Mouse (Mus musculus) heart, postnatal 0 days (tissue): ENCODE data around the gene Commd1. TPM values are rescaled to one million over a fixed set of nuclear protein-coding genes. Genes with fewer than 3 reads are reported as not detected.

Experiments used
- ATAC-seq: fragments of 200-750 bp; cut with Nextera tagmentation; 2 replicates; pipeline ENCODE4 v1.8.0; 2017; ENCODE audit warnings: low read depth, moderate number of reproducible peaks, moderate library complexity; ENCODE audit not compliant: insufficient read depth
- DNase-seq: peaks from one replicate; pipeline ENCODE4 v3.0.0-alpha.2; 2016; ENCODE audit warnings: low spot score
- H3K27ac ChIP-seq: fragments of 300-500 bp; sonication (generic); 2 replicates; pipeline ENCODE4 v1.5.1; 2014; ENCODE audit warnings: low read depth, mild to moderate bottlenecking
- H3K27me3 ChIP-seq: fragments of 300-500 bp; sonication (generic); 2 replicates; pipeline ENCODE4 v1.6.1; 2014; ENCODE audit warnings: low read length, mixed read lengths; ENCODE audit not compliant: control insufficient read depth, insufficient read depth
- H3K36me3 ChIP-seq: fragments of 300-500 bp; sonication (generic); replicated peaks from 2 replicates; pipeline ENCODE4 v1.6.1; 2014; ENCODE audit warnings: low read length, mixed read lengths; ENCODE audit not compliant: control insufficient read depth, insufficient read depth
- H3K4me1 ChIP-seq: fragments of 300-500 bp; sonication (generic); 2 replicates; pipeline ENCODE4 v1.6.1; 2014; ENCODE audit warnings: antibody characterized with exemption; ENCODE audit not compliant: control insufficient read depth, insufficient read depth
- H3K4me2 ChIP-seq: fragments of 300-500 bp; sonication (generic); 2 replicates; pipeline ENCODE4 v1.6.1; 2014; ENCODE audit warnings: low read depth, mild to moderate bottlenecking, low read length, moderate library complexity
- H3K4me3 ChIP-seq: fragments of 300-500 bp; sonication (generic); 2 replicates; pipeline ENCODE4 v1.5.1; 2014; ENCODE audit warnings: low read depth, low read length
- H3K9ac ChIP-seq: fragments of 300-500 bp; sonication (generic); replicated peaks from 2 replicates; pipeline ENCODE4 v1.6.1; 2014; ENCODE audit warnings: low read depth, low read length, mixed read lengths
- H3K9me3 ChIP-seq: fragments of 300-500 bp; sonication (generic); replicated peaks from 2 replicates; pipeline ENCODE4 v1.6.1; 2016; ENCODE audit warnings: low read length; ENCODE audit not compliant: control insufficient read depth
- CTCF ChIP-seq: IDR thresholded peaks from 2 replicates; pipeline ENCODE4 v1.5.1; 2016; ENCODE audit warnings: antibody characterized with exemption, control low read depth, low read depth
- EP300 ChIP-seq: IDR thresholded peaks from 2 replicates; pipeline ENCODE4 v1.6.1; 2016; ENCODE audit warnings: antibody characterized with exemption, low read depth
- WGBS: fragments of 180-500 bp; shearing (Covaris S2); extraction: QIAGEN DNeasy Blood & Tissue Kit; methylation state at CpG from one replicate; pipeline ENCODE4 v1.1.7; 2014; 5-methylcytosine and 5-hydroxymethylcytosine counted together
- polyA plus RNA-seq: library from polyadenylated mRNA; unstranded; fragments of >200 nt; fragmentation: Nextera tagmentation; extraction: Ambion mirVana; gene quantifications from 2 replicates; pipeline ENCODE4 v1.2.1, GENCODE M21; 2015
- total RNA-seq: library from RNA; depleted of rRNA; stranded (reverse); fragments of >200 nt; gene quantifications from 2 replicates; pipeline ENCODE4 v1.2.3, GENCODE M21; 2014; ENCODE audit warnings: low replicate concordance

Commd1 gene
- total and polyA plus RNA-seq, 2 experiments from 2014 or later, result 43.5 to 376 TPM

GRCm38 (mm10) chr11:22853477-22854157 is 128.6 kb downstream of the Commd1 start:
- DNase-seq (no peak), ATAC-seq (no peak)
- WGBS, result 52% methylated on average over 2 of the region's 2 CpGs
- H3K27me3 ChIP-seq, result no peaks in the 10 kb centered on the region
- no peak overlapping the region for H3K4me2 ChIP-seq
- no peak overlapping the region for H3K9ac ChIP-seq
- no peaks in the 10 kb centered on the region for H3K9me3 ChIP-seq
- peaks cover 29% of the 10 kb centered on the region for H3K4me1 ChIP-seq
- peak overlapping the region; percentile 26; the same call in 1 of the 2 replicates for H3K27ac ChIP-seq
- H3K36me3 ChIP-seq, result no peaks in the 10 kb centered on the region
- TF ChIP-seq EP300 (no peak), CTCF (no peak)
- H3K4me3 ChIP-seq, result no peak overlapping the region

- no peaks in the 10 kb centered on the region for H3K9me3 ChIP-seq
- no peaks in the 10 kb centered on the region for H3K27me3 ChIP-seq
- no peak overlapping the region for H3K4me3 ChIP-seq
- no peak overlapping the region for H3K4me2 ChIP-seq
- peaks cover 35% of the 10 kb centered on the region for H3K4me1 ChIP-seq
- DNase-seq (no peak), ATAC-seq (no peak)
- H3K27ac ChIP-seq, result peak overlapping the region; percentile 3; the same call in 1 of the 2 replicates
- no peaks in the 10 kb centered on the region for H3K36me3 ChIP-seq
- no peak for TF ChIP-seq CTCF
- TF ChIP-seq EP300, result no peak
- no peak overlapping the region for H3K9ac ChIP-seq
- WGBS, result 76% methylated on average over 1 of the region's 1 CpGs
Measured at GRCm38 (mm10) chr11:22852510-22852909, 129.7 kb downstream of the Commd1 start.

GRCm38 (mm10) chr11:22851416-22851815 is 130.8 kb downstream of the Commd1 start:
- H3K27me3 ChIP-seq, result no peaks in the 10 kb centered on the region
- no peak for DNase-seq
- H3K36me3 ChIP-seq, result no peaks in the 10 kb centered on the region
- peaks cover 45% of the 10 kb centered on the region for H3K4me1 ChIP-seq
- no peak overlapping the region for H3K4me2 ChIP-seq
- H3K9me3 ChIP-seq, result no peaks in the 10 kb centered on the region
- WGBS, result 40% methylated on average over 4 of the region's 4 CpGs
- no peak for ATAC-seq
- H3K9ac ChIP-seq, result no peak overlapping the region
- peak overlapping the region; percentile 50 for H3K27ac ChIP-seq
- no peak overlapping the region for H3K4me3 ChIP-seq
- no peak for TF ChIP-seq EP300
- TF ChIP-seq CTCF, result no peak

GRCm38 (mm10) chr11:22850077-22850476 is 132.1 kb downstream of the Commd1 start:
- Histone ChIP-seq H3K9me3 (no peaks in the 10 kb centered on the region), H3K27ac (peak overlapping the region; percentile 50), H3K36me3 (no peaks in the 10 kb centered on the region), H3K9ac (no peak overlapping the region), H3K27me3 (no peaks in the 10 kb centered on the region), H3K4me2 (no peak overlapping the region), H3K4me3 (no peak overlapping the region), H3K4me1 (peaks cover 55% of the 10 kb centered on the region)
- 45% methylated on average over 4 of the region's 4 CpGs for WGBS
- no peak for TF ChIP-seq CTCF
- no peak for TF ChIP-seq EP300
- DNase-seq (no peak), ATAC-seq (0 out of 2 replicates have a peak, but pooled peaks have one; percentile 24)

- H3K4me3 ChIP-seq, result no peak overlapping the region
- DNase-seq (no peak), ATAC-seq (no peak)
- no peaks in the 10 kb centered on the region for H3K27me3 ChIP-seq
- TF ChIP-seq CTCF (no peak), EP300 (no peak)
- peaks cover 61% of the 10 kb centered on the region for H3K4me1 ChIP-seq
- H3K9me3 ChIP-seq, result no peaks in the 10 kb centered on the region
- no peaks in the 10 kb centered on the region for H3K36me3 ChIP-seq
- H3K9ac ChIP-seq, result no peak overlapping the region
- no peak overlapping the region for H3K4me2 ChIP-seq
- peak overlapping the region; percentile 61 for H3K27ac ChIP-seq
- 64% methylated on average over 5 of the region's 5 CpGs for WGBS
Measured at GRCm38 (mm10) chr11:22848649-22849195, 133.5 kb downstream of the Commd1 start.
